In the genomic region with DNA sequence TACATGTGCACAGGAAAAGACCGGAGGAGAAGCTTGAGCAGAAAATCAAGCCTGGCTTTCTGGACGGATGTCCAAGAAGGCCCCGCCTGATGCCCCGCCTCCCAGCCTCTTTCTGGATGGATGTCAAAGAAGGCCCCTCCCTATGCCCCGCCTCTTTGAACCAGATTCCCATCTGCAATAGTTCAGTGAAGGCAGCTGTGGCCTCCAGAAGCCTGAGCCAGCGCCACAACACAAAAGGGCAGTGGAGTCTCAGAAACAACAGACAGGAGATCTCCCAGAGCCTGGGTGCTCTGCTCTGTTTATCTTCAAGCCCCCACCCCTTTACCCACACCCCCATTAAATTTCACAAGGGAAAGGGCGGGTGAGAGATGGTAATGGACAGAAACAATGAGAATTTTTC, we compare ENCODE assay signal across 11 mouse cellular contexts.
DNase-seq lines count a peak whose midpoint lies in the region; ATAC-seq lines count a peak whose summit lies in the region.
"Had no signal": no experiment of that assay in that cellular context is flagged by ENCODE, and none has a peak within 500 bp of the region (broad histone marks: within the 10 kb centered on the region; RNA-seq: fewer than 3 reads in every experiment).

No protein-coding gene starts in this region.

- intact Hi-C loops in heart, postnatal 14 days (cut with DNase I): no loop called here

- peaks cover 15% of the 10 kb centered on the region; the same call in 1 of the 2 replicates for H3K27me3 ChIP-seq in hindbrain, embryonic 12.5 days
- H3K27me3 ChIP-seq in liver, embryonic 12.5 days (replicated peaks): no peaks in the 10 kb centered on the region
- peaks cover 21% of the 10 kb centered on the region for H3K27me3 ChIP-seq in forebrain, embryonic 12.5 days
- H3K27me3 ChIP-seq: limb, embryonic 12.5 days; midbrain, embryonic 15.5 days had no signal

- peak; percentile 9 to 18 for DNase-seq in heart, postnatal 14 days
- no peak for DNase-seq in heart, adult 11 months
- DNase-seq in NIH3T3 (ENCODE audit: low read depth): peak; percentile 25
- peak; percentile 19 for DNase-seq in lung, postnatal 25 days (ENCODE audit: low spot score)
- DNase-seq in c-Kit-positive CD71-positive TER-119-positive erythroid progenitor cells, embryonic 14.5 days (ENCODE audit: low spot score): no peak
- DNase-seq: cerebellum, adult 9-11 months had no signal

- WGBS in hindbrain, embryonic 12.5 days: 60% methylated on average over 7 of the region's 7 CpGs
- 65% methylated on average over 7 of the region's 7 CpGs for WGBS in liver, embryonic 12.5 days (ENCODE audit: insufficient replicate concordance)
- 67% methylated on average over 7 of the region's 7 CpGs for WGBS in forebrain, embryonic 12.5 days

- 0 out of 2 replicates have a peak, but pooled peaks cover 3% of the 10 kb centered on the region for H3K36me3 ChIP-seq in hindbrain, embryonic 12.5 days
- H3K36me3 ChIP-seq in liver, embryonic 12.5 days: no peaks in the 10 kb centered on the region; the same call in 1 of the 2 replicates
- H3K36me3 ChIP-seq in forebrain, embryonic 12.5 days (replicated peaks): no peaks in the 10 kb centered on the region
- H3K36me3 ChIP-seq: limb, embryonic 12.5 days; midbrain, embryonic 15.5 days had no signal

- H3K27ac ChIP-seq in hindbrain, embryonic 12.5 days: peak overlapping the region; percentile 62
- no peak overlapping the region for H3K27ac ChIP-seq in liver, embryonic 12.5 days
- H3K27ac ChIP-seq in forebrain, embryonic 12.5 days: no peak overlapping the region
- H3K27ac ChIP-seq: limb, embryonic 12.5 days; midbrain, embryonic 15.5 days had no signal

- H3K4me2 ChIP-seq in hindbrain, embryonic 12.5 days (replicated peaks): no peak overlapping the region
- no peak overlapping the region for H3K4me2 ChIP-seq in liver, embryonic 12.5 days
- H3K4me2 ChIP-seq in forebrain, embryonic 12.5 days: no peak overlapping the region
- H3K4me2 ChIP-seq: limb, embryonic 12.5 days; midbrain, embryonic 15.5 days had no signal

- H3K9me3 ChIP-seq in hindbrain, embryonic 12.5 days (replicated peaks): 0 out of 2 replicates have a peak, but pooled peaks cover 4% of the 10 kb centered on the region
- H3K9me3 ChIP-seq in liver, embryonic 12.5 days (replicated peaks): no peaks in the 10 kb centered on the region
- H3K9me3 ChIP-seq in forebrain, embryonic 12.5 days: no peaks in the 10 kb centered on the region
- H3K9me3 ChIP-seq: limb, embryonic 12.5 days; midbrain, embryonic 15.5 days had no signal

- no peak for ATAC-seq in hindbrain, embryonic 12.5 days (ENCODE audit: low FRiP score)
- ATAC-seq in liver, embryonic 12.5 days: no peak
- no peak for ATAC-seq in forebrain, embryonic 12.5 days (ENCODE audit: low FRiP score)
- ATAC-seq: midbrain, embryonic 15.5 days had no signal

- H3K4me3 ChIP-seq in hindbrain, embryonic 12.5 days: no peak overlapping the region
- no peak overlapping the region for H3K4me3 ChIP-seq in liver, embryonic 12.5 days
- no peak overlapping the region for H3K4me3 ChIP-seq in forebrain, embryonic 12.5 days (replicated peaks)
- H3K4me3 ChIP-seq: limb, embryonic 12.5 days; midbrain, embryonic 15.5 days had no signal

- H3K4me1 ChIP-seq in hindbrain, embryonic 12.5 days: peaks cover 21% of the 10 kb centered on the region
- no peaks in the 10 kb centered on the region for H3K4me1 ChIP-seq in liver, embryonic 12.5 days
- peaks cover 17% of the 10 kb centered on the region for H3K4me1 ChIP-seq in forebrain, embryonic 12.5 days

- H3K9ac ChIP-seq in hindbrain, embryonic 12.5 days: no peak overlapping the region
- H3K9ac ChIP-seq in liver, embryonic 12.5 days: no peak overlapping the region
- no peak overlapping the region for H3K9ac ChIP-seq in forebrain, embryonic 12.5 days
- H3K9ac ChIP-seq: limb, embryonic 12.5 days; midbrain, embryonic 15.5 days had no signal

Comparison
In these comparisons a context has a peak if more than half of its experiments do, and no peak if none do; other contexts are left out.
1. DNase-seq: peak in heart, postnatal 14 days (2 of 2), NIH3T3 (single experiment) and lung, postnatal 25 days (single experiment); none in heart, adult 11 months (single experiment) and c-Kit-positive CD71-positive TER-119-positive erythroid progenitor cells, embryonic 14.5 days (single experiment).